Mouse (Mus musculus) olfactory bulb, adult 2 months (tissue): ENCODE results near the gene Pan3.

ENCODE experiments used
- CTCF ChIP-seq: fragments of 200-500 bp; IDR thresholded peaks from 2 replicates; pipeline ENCODE4 v1.5.1; 2012; ENCODE audit warnings: low read depth, mild to moderate bottlenecking, low read length, moderate library complexity; ENCODE audit not compliant: insufficient read depth
- POLR2A ChIP-seq: fragments of 200-500 bp; IDR thresholded peaks from 2 replicates; pipeline ENCODE4 v1.6.1; 2012; ENCODE audit warnings: mild to moderate bottlenecking, low read depth, low read length, moderate library complexity; ENCODE audit not compliant: insufficient read depth

DNA sequence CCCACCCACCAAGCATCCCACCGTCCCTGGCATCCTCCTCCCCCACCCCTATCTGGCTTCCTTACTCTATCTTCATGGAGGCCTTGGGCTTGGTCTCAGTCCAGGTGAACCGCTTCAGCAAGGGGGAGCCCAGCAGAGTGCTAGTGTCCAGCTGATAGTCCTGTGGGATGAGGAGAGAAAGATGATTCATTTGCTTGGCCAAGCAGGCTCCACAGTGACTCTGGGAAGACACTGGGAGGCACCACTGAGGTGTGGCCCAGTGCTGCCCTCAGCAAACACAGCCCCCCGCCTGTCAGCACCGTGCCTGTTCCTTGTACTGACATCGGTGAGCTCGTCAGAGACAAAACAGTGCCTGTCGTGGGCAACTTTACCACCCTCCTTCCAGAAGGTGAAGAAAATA, 136.4 kb downstream of the Pan3 start:
- no peak for TF ChIP-seq CTCF
- TF ChIP-seq POLR2A = no peak
